Mouse (Mus musculus) lung, embryonic 15.5 days (tissue): ENCODE measurements around the gene 1810049J17Rik. TPM values are rescaled to one million over a fixed set of nuclear protein-coding genes. Genes with fewer than 3 reads are reported as not detected.

Source experiments
- ATAC-seq: fragments of 200-750 bp; cut with Nextera tagmentation; 2 replicates; pipeline ENCODE4 v1.8.0; 2017; ENCODE audit warnings: moderate number of reproducible peaks, borderline replicate concordance; ENCODE audit not compliant: low FRiP score, low TSS enrichment; ENCODE audit errors: extremely low read depth
- H3K27ac ChIP-seq: fragments of 300-500 bp; sonication (generic); 2 replicates; pipeline ENCODE4 v1.5.1; 2015; ENCODE audit warnings: moderate library complexity, mild to moderate bottlenecking, inconsistent platforms
- H3K27me3 ChIP-seq: fragments of 300-500 bp; sonication (generic); 2 replicates; pipeline ENCODE4 v1.6.1; 2015; ENCODE audit warnings: inconsistent platforms
- H3K36me3 ChIP-seq: fragments of 300-500 bp; sonication (generic); 2 replicates; pipeline ENCODE4 v1.6.1; 2015; ENCODE audit warnings: inconsistent platforms
- H3K4me1 ChIP-seq: fragments of 300-500 bp; sonication (generic); 2 replicates; pipeline ENCODE4 v1.6.1; 2015; ENCODE audit warnings: inconsistent platforms
- H3K4me2 ChIP-seq: fragments of 300-500 bp; sonication (generic); 2 replicates; pipeline ENCODE4 v1.6.1; 2015; ENCODE audit warnings: inconsistent platforms, mild to moderate bottlenecking, moderate library complexity
- H3K4me3 ChIP-seq: fragments of 300-500 bp; sonication (generic); 2 replicates; pipeline ENCODE4 v1.5.1; 2015; ENCODE audit warnings: mild to moderate bottlenecking, inconsistent platforms
- H3K9ac ChIP-seq: fragments of 300-500 bp; sonication (generic); 2 replicates; pipeline ENCODE4 v1.6.1; 2015; ENCODE audit warnings: inconsistent platforms
- H3K9me3 ChIP-seq: fragments of 300-500 bp; sonication (generic); 2 replicates; pipeline ENCODE4 v1.6.1; 2016; ENCODE audit warnings: inconsistent platforms
- WGBS: fragments of 180-500 bp; shearing (Covaris S2); methylation state at CpG from one replicate; pipeline ENCODE4 v1.1.7; 2015; 5-methylcytosine and 5-hydroxymethylcytosine counted together
- polyA plus RNA-seq: library from polyadenylated mRNA; unstranded; fragments of >200 nt; fragmentation: Nextera tagmentation; extraction: Ambion mirVana; gene quantifications from 2 replicates; pipeline ENCODE4 v1.2.1, GENCODE M21; 2015

Gene 1810049J17Rik
- polyA plus RNA-seq, 1 experiment from 2014 or later, result 1.4 TPM

GRCm38 (mm10) chr15:12340536-12341400 is 19.1 kb upstream of the 1810049J17Rik start:
- Histone ChIP-seq H3K4me1 (peaks cover 2% of the 10 kb centered on the region; the same call in 1 of the 2 replicates), H3K4me3 (no peak overlapping the region), H3K4me2 (no peak overlapping the region), H3K36me3 (peaks cover 24% of the 10 kb centered on the region), H3K9me3 (no peaks in the 10 kb centered on the region), H3K27ac (no peak overlapping the region), H3K9ac (no peak overlapping the region), H3K27me3 (no peaks in the 10 kb centered on the region)
- whole genome bisulfite sequencing, result 70% methylated on average over 5 of the region's 5 CpGs
- no peak for ATAC-seq

GRCm38 (mm10) chr15:12337779-12338137 is 16.1 kb upstream of the 1810049J17Rik start:
- no peak for ATAC-seq
- Histone ChIP-seq H3K9me3 (no peaks in the 10 kb centered on the region), H3K36me3 (peaks cover 7% of the 10 kb centered on the region; the same call in 1 of the 2 replicates), H3K27ac (no peak overlapping the region), H3K4me2 (no peak overlapping the region), H3K27me3 (no peaks in the 10 kb centered on the region), H3K9ac (no peak overlapping the region), H3K4me3 (no peak overlapping the region), H3K4me1 (peaks cover 2% of the 10 kb centered on the region; the same call in 1 of the 2 replicates)
- 79% methylated on average over 3 of the region's 3 CpGs for WGBS

GRCm38 (mm10) chr15:12337030-12337778 is 15.5 kb upstream of the 1810049J17Rik start:
- no peak for ATAC-seq
- WGBS, result 73% methylated on average over 4 of the region's 4 CpGs
- peaks cover 2% of the 10 kb centered on the region; the same call in 1 of the 2 replicates for H3K4me1 ChIP-seq

GRCm38 (mm10) chr15:12334381-12334780 is 12.7 kb upstream of the 1810049J17Rik start:
- Histone ChIP-seq H3K4me2 (no peak overlapping the region), H3K4me3 (no peak overlapping the region), H3K27ac (no peak overlapping the region), H3K27me3 (no peaks in the 10 kb centered on the region), H3K4me1 (peaks cover 10% of the 10 kb centered on the region), H3K36me3 (no peaks in the 10 kb centered on the region), H3K9me3 (no peaks in the 10 kb centered on the region), H3K9ac (no peak overlapping the region)
- ATAC-seq, result no peak
- WGBS, result 82% methylated on average over 4 of the region's 4 CpGs

More at GRCm38 (mm10) chr15:12337030-12337778, 15.5 kb upstream of the 1810049J17Rik start:
- no peak overlapping the region for H3K27ac ChIP-seq
- H3K4me2 ChIP-seq, result no peak overlapping the region
- H3K4me3 ChIP-seq, result no peak overlapping the region
- no peaks in the 10 kb centered on the region for H3K27me3 ChIP-seq
- no peaks in the 10 kb centered on the region for H3K9me3 ChIP-seq
- peaks cover 4% of the 10 kb centered on the region; the same call in 1 of the 2 replicates for H3K36me3 ChIP-seq
- no peak overlapping the region for H3K9ac ChIP-seq

GRCm38 (mm10) chr15:12331300-12331699 is 9.6 kb upstream of the 1810049J17Rik start:
- Histone ChIP-seq H3K9ac (no peak overlapping the region), H3K4me2 (no peak overlapping the region), H3K27ac (no peak overlapping the region), H3K36me3 (peaks cover 7% of the 10 kb centered on the region; the same call in 1 of the 2 replicates), H3K4me1 (peaks cover 11% of the 10 kb centered on the region), H3K9me3 (no peaks in the 10 kb centered on the region), H3K27me3 (no peaks in the 10 kb centered on the region), H3K4me3 (no peak overlapping the region)
- 31% methylated on average over 1 of the region's 1 CpGs for WGBS
- ATAC-seq, result no peak; the same call in 1 of the 2 replicates

- no peak overlapping the region for H3K4me2 ChIP-seq
- no peaks in the 10 kb centered on the region for H3K27me3 ChIP-seq
- no peak overlapping the region for H3K27ac ChIP-seq
- H3K36me3 ChIP-seq, result peaks cover 7% of the 10 kb centered on the region
- peaks cover 14% of the 10 kb centered on the region for H3K4me1 ChIP-seq
- ATAC-seq, result no peak
- no peaks in the 10 kb centered on the region for H3K9me3 ChIP-seq
- H3K9ac ChIP-seq, result no peak overlapping the region
- H3K4me3 ChIP-seq, result no peak overlapping the region
Measured at GRCm38 (mm10) chr15:12330892-12331291, 9.2 kb upstream of the 1810049J17Rik start.

- no peak overlapping the region for H3K9ac ChIP-seq
- H3K27ac ChIP-seq, result no peak overlapping the region
- no peaks in the 10 kb centered on the region for H3K27me3 ChIP-seq
- H3K4me3 ChIP-seq, result no peak overlapping the region
- H3K4me2 ChIP-seq, result no peak overlapping the region
- peaks cover 14% of the 10 kb centered on the region for H3K4me1 ChIP-seq
- no peak for ATAC-seq
- peaks cover 7% of the 10 kb centered on the region for H3K36me3 ChIP-seq
- 80% methylated on average over 3 of the region's 3 CpGs for WGBS
- H3K9me3 ChIP-seq, result no peaks in the 10 kb centered on the region
Measured at GRCm38 (mm10) chr15:12330389-12330788, 8.7 kb upstream of the 1810049J17Rik start.

- Histone ChIP-seq H3K27ac (no peak overlapping the region), H3K9me3 (no peaks in the 10 kb centered on the region), H3K4me1 (peaks cover 22% of the 10 kb centered on the region), H3K4me3 (no peak overlapping the region), H3K36me3 (peaks cover 7% of the 10 kb centered on the region), H3K27me3 (peaks cover 4% of the 10 kb centered on the region; the same call in 1 of the 2 replicates), H3K4me2 (peak overlapping the region; percentile 82; the same call in 1 of the 2 replicates), H3K9ac (no peak overlapping the region)
- 86% methylated on average over 1 of the region's 1 CpGs for WGBS
- ATAC-seq, result no peak
Measured at GRCm38 (mm10) chr15:12324326-12324725, 2.6 kb upstream of the 1810049J17Rik start.

- no peak for ATAC-seq
- H3K27ac ChIP-seq, result no peak overlapping the region
- peak overlapping the region; percentile 97 for H3K9ac ChIP-seq
- H3K36me3 ChIP-seq, result peaks cover 5% of the 10 kb centered on the region
- 12% methylated on average over 9 of the region's 9 CpGs for WGBS
- H3K27me3 ChIP-seq, result peaks cover 4% of the 10 kb centered on the region; the same call in 1 of the 2 replicates
- peaks cover 22% of the 10 kb centered on the region for H3K4me1 ChIP-seq
- H3K4me2 ChIP-seq, result peak overlapping the region; percentile 82
- no peaks in the 10 kb centered on the region for H3K9me3 ChIP-seq
- peak overlapping the region; percentile 95 for H3K4me3 ChIP-seq
Measured at GRCm38 (mm10) chr15:12322676-12323402, 1.1 kb upstream of the 1810049J17Rik start.

GRCm38 (mm10) chr15:12321091-12321787 is 460 bp downstream of the 1810049J17Rik start, which contains the start of gene Golph3:
Gene Golph3, plus strand, starts transcription at chr15:12321450.
- Histone ChIP-seq H3K4me2 (peak within 1 kb of the TSS; percentile 82), H3K4me3 (peak within 1 kb of the TSS; percentile 95), H3K36me3 (no peaks in the 10 kb centered on the region; the same call in 1 of the 2 replicates)

More at GRCm38 (mm10) chr15:12321091-12321787, 460 bp downstream of the 1810049J17Rik start, which contains the start of gene Golph3:
- ATAC-seq, result peak; percentile 96
- peak within 1 kb of the TSS; percentile 97 for H3K9ac ChIP-seq
- peaks cover 20% of the 10 kb centered on the region for H3K4me1 ChIP-seq
- peak within 1 kb of the TSS; percentile 93 for H3K27ac ChIP-seq
- peaks cover 4% of the 10 kb centered on the region; the same call in 1 of the 2 replicates for H3K27me3 ChIP-seq
- no peaks in the 10 kb centered on the region for H3K9me3 ChIP-seq
- WGBS, result under 1% methylated on average over 74 of the region's 74 CpGs
